Mouse (Mus musculus) heart, adult 11 months (tissue): ENCODE data around the gene Itgb5.
A peak's percentile ranks its signal among the peaks of the same experiment; 100 is the strongest.

Experiments used
- DNase-seq: peaks from one replicate; pipeline ENCODE4 v3.0.0; 2022

Gene Itgb5

GRCm38 (mm10) chr16:33879556-33879955, 50.1 kb downstream of the Itgb5 start:
- peak; percentile 93 for DNase-seq

- no peak for DNase-seq
Measured at GRCm38 (mm10) chr16:33880765-33881164, 51.3 kb downstream of the Itgb5 start.

GRCm38 (mm10) chr16:33882540-33882939, 53.1 kb downstream of the Itgb5 start:
- peak; percentile 97 for DNase-seq

- no peak for DNase-seq
Measured at GRCm38 (mm10) chr16:33883046-33883975, 53.8 kb downstream of the Itgb5 start.

- DNase-seq, result no peak
Measured at GRCm38 (mm10) chr16:33884201-33884600, 54.7 kb downstream of the Itgb5 start.

- peak; percentile 97 for DNase-seq
Measured at GRCm38 (mm10) chr16:33885021-33885471, 55.6 kb downstream of the Itgb5 start.

GRCm38 (mm10) chr16:33885671-33886328, 56.3 kb downstream of the Itgb5 start:
- DNase-seq, result peak; percentile 91

- peak; percentile 91 for DNase-seq
Measured at GRCm38 (mm10) chr16:33886665-33887064, 57.2 kb downstream of the Itgb5 start.

GRCm38 (mm10) chr16:33887981-33888380, 58.5 kb downstream of the Itgb5 start:
- DNase-seq, result no peak

GRCm38 (mm10) chr16:33889000-33889607, 59.6 kb downstream of the Itgb5 start:
- DNase-seq, result no peak

- DNase-seq, result peak; percentile 92
Measured at GRCm38 (mm10) chr16:33891099-33891498, 61.6 kb downstream of the Itgb5 start.

GRCm38 (mm10) chr16:33891561-33892281, 62.3 kb downstream of the Itgb5 start:
- DNase-seq, result peak; percentile 99

GRCm38 (mm10) chr16:33892539-33892938, 63.1 kb downstream of the Itgb5 start:
- DNase-seq, result peak; percentile 97

GRCm38 (mm10) chr16:33893796-33894195, 64.3 kb downstream of the Itgb5 start:
- no peak for DNase-seq

GRCm38 (mm10) chr16:33894449-33894848, 65.0 kb downstream of the Itgb5 start:
- no peak for DNase-seq

- peak; percentile 94 for DNase-seq
Measured at GRCm38 (mm10) chr16:33895690-33896089, 66.2 kb downstream of the Itgb5 start.

- DNase-seq, result no peak
Measured at GRCm38 (mm10) chr16:33896801-33897200, 67.3 kb downstream of the Itgb5 start.

GRCm38 (mm10) chr16:33903664-33904441, 74.4 kb downstream of the Itgb5 start:
- DNase-seq, result no peak

- peak; percentile 94 for DNase-seq
Measured at GRCm38 (mm10) chr16:33904553-33904952, 75.1 kb downstream of the Itgb5 start.

- no peak for DNase-seq
Measured at GRCm38 (mm10) chr16:33908239-33908638, 78.8 kb downstream of the Itgb5 start.

- peak; percentile 93 for DNase-seq
Measured at GRCm38 (mm10) chr16:33914997-33915396, 85.5 kb downstream of the Itgb5 start.
